Comparison of ENCODE assay signal across 19 mouse cellular contexts in genomic region chr1:106211146-106211545, GRCm38 (mm10).
"Had no signal": no experiment of that assay in that cellular context is flagged by ENCODE, and none has a peak within 500 bp of the region (broad histone marks: within the 10 kb centered on the region; RNA-seq: fewer than 3 reads in every experiment).

No protein-coding gene starts in this region.

- H3K4me1 ChIP-seq: liver, embryonic 15.5 days had no signal

- H3K4me3 ChIP-seq: limb, embryonic 10.5 days; limb, embryonic 13.5 days; liver, embryonic 12.5 days; liver, embryonic 15.5 days; lung, embryonic 15.5 days; midbrain, embryonic 12.5 days; stomach, embryonic 15.5 days had no signal

- DNase-seq: kidney, adult 9 months; kidney, postnatal 14 days; kidney, postnatal 4 days; layer of hippocampus, adult 9-11 months; liver; lung, adult 18-20 months; lung, postnatal 10 days; lung, postnatal 36 days; right cerebral cortex, adult 18-20 months; right cerebral cortex, postnatal 14 days; right cerebral cortex, postnatal 4 days; thymus, postnatal 25 days had no signal

- H3K27ac ChIP-seq: limb, embryonic 10.5 days; limb, embryonic 13.5 days; liver, embryonic 12.5 days; liver, embryonic 15.5 days; lung, embryonic 15.5 days; midbrain, embryonic 12.5 days; stomach, embryonic 15.5 days had no signal
